Mouse (Mus musculus): ENCODE data around the gene Nupr1.

GRCm38 (mm10) chr7:126595890-126596289 is 34.8 kb downstream of the Nupr1 start:
- TF ChIP-seq GATA1 (IDR thresholded peaks at IDR 0.05; ENCODE audit: borderline replicate concordance, low read length) (no peak), FLI1 (IDR thresholded peaks at IDR 0.05; ENCODE audit: low read length) (no peak)
